Mouse (Mus musculus) hindbrain, postnatal 0 days (tissue): Measurements from ENCODE around the gene Kbtbd7. TPM values are rescaled to one million over a fixed set of nuclear protein-coding genes. Genes with fewer than 3 reads are reported as not detected.
A peak's percentile ranks its signal among the peaks of the same experiment; 100 is the strongest.

Source experiments
- ATAC-seq: fragments of 200-750 bp; cut with Nextera tagmentation; 2 replicates; pipeline ENCODE4 v1.8.0; 2017; ENCODE audit warnings: mild to moderate bottlenecking, moderate TSS enrichment, moderate library complexity
- DNase-seq: peaks from one replicate; pipeline ENCODE4 v3.0.0-alpha.2; 2015; ENCODE audit warnings: low spot score
- H3K27ac ChIP-seq: fragments of 300-500 bp; sonication (generic); 2 replicates; pipeline ENCODE4 v1.5.1; 2014; ENCODE audit warnings: mild to moderate bottlenecking
- H3K27me3 ChIP-seq: fragments of 300-500 bp; sonication (generic); 2 replicates; pipeline ENCODE4 v1.6.1; 2014; ENCODE audit warnings: low read length, mixed read lengths; ENCODE audit not compliant: insufficient read depth
- H3K36me3 ChIP-seq: fragments of 300-500 bp; sonication (generic); 2 replicates; pipeline ENCODE4 v1.6.1; 2014; ENCODE audit warnings: low read length, mixed read lengths; ENCODE audit not compliant: insufficient read depth
- H3K4me1 ChIP-seq: fragments of 300-500 bp; sonication (generic); 2 replicates; pipeline ENCODE4 v1.6.1; 2014; ENCODE audit warnings: antibody characterized with exemption, low read length, mixed read lengths; ENCODE audit not compliant: insufficient read depth
- H3K4me2 ChIP-seq: fragments of 300-500 bp; sonication (generic); 2 replicates; pipeline ENCODE4 v1.6.1; 2014; ENCODE audit warnings: low read depth, mild to moderate bottlenecking, low read length, moderate library complexity, mixed read lengths
- H3K4me3 ChIP-seq: fragments of 300-500 bp; sonication (generic); 2 replicates; pipeline ENCODE4 v1.5.1; 2014; ENCODE audit warnings: low read length
- H3K9ac ChIP-seq: fragments of 300-500 bp; sonication (generic); replicated peaks from 2 replicates; pipeline ENCODE4 v1.6.1; 2014; ENCODE audit warnings: mild to moderate bottlenecking, low read length, moderate library complexity, mixed read lengths
- H3K9me3 ChIP-seq: fragments of 300-500 bp; sonication (generic); 2 replicates; pipeline ENCODE4 v1.6.1; 2016; ENCODE audit warnings: low read length, mixed read lengths
- CTCF ChIP-seq: IDR thresholded peaks from 2 replicates; pipeline ENCODE4 v1.5.1; 2016; ENCODE audit warnings: antibody characterized with exemption, control low read depth, low read depth
- WGBS: fragments of 180-500 bp; shearing (Covaris S2); extraction: QIAGEN DNeasy Blood & Tissue Kit; methylation state at CpG from one replicate; pipeline ENCODE4 v1.1.7; 2014; 5-methylcytosine and 5-hydroxymethylcytosine counted together
- polyA plus RNA-seq: library from polyadenylated mRNA; unstranded; fragments of >200 nt; fragmentation: Nextera tagmentation; extraction: Ambion mirVana; gene quantifications from 2 replicates; pipeline ENCODE4 v1.2.1, GENCODE M21; 2015
- total RNA-seq: library from RNA; depleted of rRNA; stranded (reverse); fragments of >200 nt; gene quantifications from 2 replicates; pipeline ENCODE4 v1.2.3, GENCODE M21; 2014

Kbtbd7 gene
- total and polyA plus RNA-seq, 2 experiments from 2014 or later: 10.2 to 27.0 TPM

GRCm38 (mm10) chr14:79393289-79393688 lies 33.0 kb upstream of the Kbtbd7 start:
- H3K4me2 ChIP-seq: no peak overlapping the region
- H3K36me3 ChIP-seq: no peaks in the 10 kb centered on the region
- H3K9me3 ChIP-seq: no peaks in the 10 kb centered on the region
- TF ChIP-seq CTCF: no peak
- 79% methylated on average over 1 of the region's 1 CpGs for WGBS
- no peaks in the 10 kb centered on the region for H3K27me3 ChIP-seq
- H3K4me3 ChIP-seq: no peak overlapping the region
- no peak overlapping the region for H3K9ac ChIP-seq
- no peak for ATAC-seq
- no peak overlapping the region for H3K27ac ChIP-seq
- peaks cover 5% of the 10 kb centered on the region; the same call in 1 of the 2 replicates for H3K4me1 ChIP-seq
- DNase-seq: no peak

GRCm38 (mm10) chr14:79394564-79394963 lies 31.7 kb upstream of the Kbtbd7 start:
- Histone ChIP-seq H3K27ac (no peak overlapping the region), H3K4me1 (no peaks in the 10 kb centered on the region), H3K36me3 (no peaks in the 10 kb centered on the region), H3K9me3 (no peaks in the 10 kb centered on the region), H3K4me2 (no peak overlapping the region), H3K9ac (no peak overlapping the region), H3K27me3 (no peaks in the 10 kb centered on the region), H3K4me3 (no peak overlapping the region)
- ATAC-seq: no peak
- peak; percentile 68 for TF ChIP-seq CTCF
- peak; percentile 25 for DNase-seq

- ATAC-seq: peak; percentile 97
- Histone ChIP-seq H3K4me1 (no peaks in the 10 kb centered on the region), H3K9me3 (no peaks in the 10 kb centered on the region), H3K4me2 (peak within 1 kb of the TSS; percentile 55), H3K27me3 (no peaks in the 10 kb centered on the region), H3K4me3 (peak within 1 kb of the TSS; percentile 56), H3K36me3 (peaks cover 5% of the 10 kb centered on the region; the same call in 1 of the 2 replicates), H3K27ac (peak within 1 kb of the TSS; percentile 82), H3K9ac (peak within 1 kb of the TSS; percentile 49)
- peak; percentile 12; the same call in 1 of the 2 replicates for TF ChIP-seq CTCF
- WGBS: 19% methylated on average over 23 of the region's 23 CpGs
- DNase-seq: peak; percentile 88
These were observed 28.8 kb upstream of the Kbtbd7 start, which contains the start of gene Mtrf1 for GRCm38 (mm10) chr14:79397321-79398122. Mtrf1 (plus strand) TSS chr14:79397772.

GRCm38 (mm10) chr14:79407641-79408040 lies 18.7 kb upstream of the Kbtbd7 start:
- no peak for ATAC-seq
- 91% methylated on average over 2 of the region's 2 CpGs for WGBS
- Histone ChIP-seq H3K9me3 (no peaks in the 10 kb centered on the region), H3K36me3 (peaks cover 12% of the 10 kb centered on the region; the same call in 1 of the 2 replicates), H3K4me3 (no peak overlapping the region), H3K27ac (no peak overlapping the region), H3K9ac (no peak overlapping the region), H3K27me3 (no peaks in the 10 kb centered on the region), H3K4me2 (no peak overlapping the region), H3K4me1 (no peaks in the 10 kb centered on the region)
- TF ChIP-seq CTCF: no peak
- DNase-seq: no peak

GRCm38 (mm10) chr14:79409278-79409830 lies 17.0 kb upstream of the Kbtbd7 start:
- Histone ChIP-seq H3K4me1 (no peaks in the 10 kb centered on the region), H3K36me3 (peaks cover 13% of the 10 kb centered on the region), H3K4me3 (no peak overlapping the region), H3K27me3 (no peaks in the 10 kb centered on the region), H3K4me2 (no peak overlapping the region), H3K9ac (no peak overlapping the region), H3K27ac (no peak overlapping the region), H3K9me3 (no peaks in the 10 kb centered on the region)
- WGBS: 91% methylated on average over 6 of the region's 6 CpGs
- no peak for DNase-seq
- no peak for TF ChIP-seq CTCF
- no peak for ATAC-seq

GRCm38 (mm10) chr14:79410662-79411061 lies 15.6 kb upstream of the Kbtbd7 start:
- DNase-seq: no peak
- no peak overlapping the region for H3K4me3 ChIP-seq
- H3K9me3 ChIP-seq: no peaks in the 10 kb centered on the region
- no peak overlapping the region for H3K9ac ChIP-seq
- no peaks in the 10 kb centered on the region for H3K4me1 ChIP-seq
- no peak overlapping the region for H3K27ac ChIP-seq
- no peak overlapping the region for H3K4me2 ChIP-seq
- H3K27me3 ChIP-seq: no peaks in the 10 kb centered on the region
- no peak for TF ChIP-seq CTCF
- no peak for ATAC-seq
- peaks cover 13% of the 10 kb centered on the region for H3K36me3 ChIP-seq
- 83% methylated on average over 2 of the region's 2 CpGs for WGBS

GRCm38 (mm10) chr14:79413121-79413520 lies 13.2 kb upstream of the Kbtbd7 start:
- Histone ChIP-seq H3K36me3 (peaks cover 13% of the 10 kb centered on the region), H3K27me3 (no peaks in the 10 kb centered on the region), H3K9ac (no peak overlapping the region), H3K4me1 (no peaks in the 10 kb centered on the region), H3K4me2 (no peak overlapping the region), H3K27ac (no peak overlapping the region), H3K4me3 (no peak overlapping the region), H3K9me3 (no peaks in the 10 kb centered on the region)
- no peak for TF ChIP-seq CTCF
- 86% methylated on average over 6 of the region's 6 CpGs for WGBS
- no peak for DNase-seq
- ATAC-seq: no peak
